Mouse (Mus musculus) intestine, postnatal 0 days (tissue): ENCODE measurements around the gene Rps19. TPM values are rescaled to one million over a fixed set of nuclear protein-coding genes. Genes with fewer than 3 reads are reported as not detected.

Experiments used
- ATAC-seq: fragments of 200-750 bp; cut with Nextera tagmentation; 2 replicates; pipeline ENCODE4 v1.8.0; 2017; ENCODE audit warnings: mild to moderate bottlenecking, moderate TSS enrichment, moderate library complexity
- H3K27ac ChIP-seq: fragments of 300-500 bp; sonication (generic); 2 replicates; pipeline ENCODE4 v1.5.1; 2014; ENCODE audit warnings: mild to moderate bottlenecking, low read depth, low read length, moderate library complexity
- H3K27me3 ChIP-seq: fragments of 300-500 bp; sonication (generic); replicated peaks from 2 replicates; pipeline ENCODE4 v1.6.1; 2014; ENCODE audit warnings: low read length, mixed read lengths; ENCODE audit not compliant: control insufficient read depth, insufficient read depth
- H3K36me3 ChIP-seq: fragments of 300-500 bp; sonication (generic); 2 replicates; pipeline ENCODE4 v1.6.1; 2014; ENCODE audit warnings: mild to moderate bottlenecking, moderate library complexity; ENCODE audit not compliant: control insufficient read depth, insufficient read depth
- H3K4me1 ChIP-seq: fragments of 300-500 bp; sonication (generic); replicated peaks from 2 replicates; pipeline ENCODE4 v1.6.1; 2014; ENCODE audit warnings: antibody characterized with exemption, low read length, mixed read lengths; ENCODE audit not compliant: control insufficient read depth, insufficient read depth
- H3K4me2 ChIP-seq: fragments of 300-500 bp; sonication (generic); replicated peaks from 2 replicates; pipeline ENCODE4 v1.6.1; 2014; ENCODE audit warnings: low read depth, mild to moderate bottlenecking, moderate library complexity
- H3K4me3 ChIP-seq: fragments of 300-500 bp; sonication (generic); 2 replicates; pipeline ENCODE4 v1.5.1; 2014; ENCODE audit warnings: low read depth, low read length
- H3K9ac ChIP-seq: fragments of 300-500 bp; sonication (generic); 2 replicates; pipeline ENCODE4 v1.6.1; 2014; ENCODE audit warnings: mild to moderate bottlenecking, low read depth, low read length
- H3K9me3 ChIP-seq: fragments of 300-500 bp; sonication (generic); 2 replicates; pipeline ENCODE4 v1.6.1; 2016; ENCODE audit warnings: mixed run types; ENCODE audit not compliant: control insufficient read depth
- CTCF ChIP-seq: sonication (generic); IDR thresholded peaks from 2 replicates; pipeline ENCODE4 v1.5.1; 2016; ENCODE audit warnings: low read depth, mild to moderate bottlenecking, control low read depth, antibody characterized with exemption, moderate library complexity
- WGBS: fragments of 180-500 bp; shearing (Covaris S2); extraction: QIAGEN DNeasy Blood & Tissue Kit; methylation state at CpG from one replicate; pipeline ENCODE4 v1.1.7; 2014; 5-methylcytosine and 5-hydroxymethylcytosine counted together
- polyA plus RNA-seq: library from polyadenylated mRNA; unstranded; fragments of >200 nt; fragmentation: Nextera tagmentation; extraction: Ambion mirVana; gene quantifications from 2 replicates; pipeline ENCODE4 v1.2.1, GENCODE M21; 2015

Gene Rps19
- polyA plus RNA-seq, 1 experiment from 2014 or later: 1,200 TPM

DNA sequence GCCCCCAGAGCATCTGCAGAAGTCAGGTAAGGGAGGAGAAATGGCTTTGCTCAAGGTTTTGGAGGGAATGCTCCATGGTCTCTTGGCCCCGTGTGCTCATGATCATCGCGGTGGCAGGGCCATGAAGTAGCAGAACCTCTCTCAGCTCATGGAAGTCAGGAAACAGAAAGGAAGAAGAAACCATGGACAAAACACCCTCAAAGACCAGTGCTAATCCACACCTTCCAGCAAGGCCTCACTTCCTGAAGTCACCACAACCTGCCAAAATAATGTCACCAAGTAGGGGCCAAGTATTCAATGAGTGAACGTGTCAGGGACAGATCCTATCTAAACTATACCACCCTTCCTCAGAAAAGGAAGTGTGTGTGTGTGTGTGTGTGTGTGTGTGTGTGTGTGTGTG lies 21.3 kb upstream of the Rps19 start:
- Histone ChIP-seq H3K4me3 (no peak overlapping the region), H3K9me3 (no peaks in the 10 kb centered on the region), H3K36me3 (no peaks in the 10 kb centered on the region), H3K27me3 (no peaks in the 10 kb centered on the region), H3K4me2 (no peak overlapping the region), H3K9ac (no peak overlapping the region), H3K27ac (no peak overlapping the region), H3K4me1 (no peaks in the 10 kb centered on the region)
- WGBS: 80% methylated on average over 4 of the region's 4 CpGs
- no peak for TF ChIP-seq CTCF
- ATAC-seq: no peak

DNA sequence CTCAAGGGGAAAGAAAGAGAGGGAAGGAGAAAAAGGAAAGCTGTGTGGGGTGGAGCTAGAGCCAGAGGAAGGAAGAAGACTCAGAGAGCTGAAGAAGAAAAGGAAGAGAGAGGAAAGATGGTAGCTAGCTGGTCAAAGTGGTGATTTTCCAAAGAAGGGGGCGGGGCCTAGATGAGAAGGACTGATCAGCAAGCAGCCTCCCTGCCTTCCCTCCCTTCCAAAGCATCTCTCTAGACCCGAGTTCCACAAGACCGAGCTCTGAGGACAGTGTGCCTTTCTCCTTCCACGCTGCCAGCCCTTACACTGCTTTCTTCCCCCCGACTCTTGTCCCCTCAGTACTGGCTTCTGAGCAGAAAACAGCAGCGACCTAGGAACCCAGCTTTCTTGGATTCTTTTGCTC lies 20.0 kb upstream of the Rps19 start:
- no peak overlapping the region for H3K9ac ChIP-seq
- H3K27me3 ChIP-seq: no peaks in the 10 kb centered on the region
- H3K27ac ChIP-seq: no peak overlapping the region
- H3K4me3 ChIP-seq: no peak overlapping the region
- no peak overlapping the region for H3K4me2 ChIP-seq
- no peaks in the 10 kb centered on the region for H3K9me3 ChIP-seq
- ATAC-seq: no peak
- 28% methylated on average over 6 of the region's 6 CpGs for WGBS
- TF ChIP-seq CTCF: no peak
- H3K36me3 ChIP-seq: no peaks in the 10 kb centered on the region
- H3K4me1 ChIP-seq: no peaks in the 10 kb centered on the region

DNA sequence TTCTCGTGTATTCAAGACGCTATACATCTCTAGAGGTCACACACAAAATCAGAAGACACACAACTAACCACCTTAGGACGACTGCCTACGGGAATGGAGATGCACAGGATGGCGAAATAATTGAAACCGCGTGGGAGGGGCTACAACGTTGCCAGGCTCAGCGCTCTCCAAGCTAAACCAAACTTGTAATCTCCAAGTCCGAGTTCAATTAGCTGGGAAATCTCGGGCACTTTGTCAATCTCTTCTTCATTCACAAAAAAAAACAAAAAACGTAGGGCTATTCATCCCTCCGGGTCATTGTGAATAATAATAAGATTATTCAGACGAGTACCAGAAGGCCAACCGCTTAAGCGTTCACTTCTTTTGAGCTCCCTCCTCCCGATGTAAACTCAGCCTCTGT lies 15.1 kb upstream of the Rps19 start:
- H3K27ac ChIP-seq: no peak overlapping the region
- no peak overlapping the region for H3K4me3 ChIP-seq
- H3K9ac ChIP-seq: no peak overlapping the region
- 0 out of 2 replicates have a peak, but pooled peaks cover 4% of the 10 kb centered on the region for H3K27me3 ChIP-seq
- ATAC-seq: no peak
- no peaks in the 10 kb centered on the region for H3K36me3 ChIP-seq
- no peak for TF ChIP-seq CTCF
- no peak overlapping the region for H3K4me2 ChIP-seq
- 62% methylated on average over 17 of the region's 17 CpGs for WGBS
- no peaks in the 10 kb centered on the region for H3K4me1 ChIP-seq
- no peaks in the 10 kb centered on the region for H3K9me3 ChIP-seq

DNA sequence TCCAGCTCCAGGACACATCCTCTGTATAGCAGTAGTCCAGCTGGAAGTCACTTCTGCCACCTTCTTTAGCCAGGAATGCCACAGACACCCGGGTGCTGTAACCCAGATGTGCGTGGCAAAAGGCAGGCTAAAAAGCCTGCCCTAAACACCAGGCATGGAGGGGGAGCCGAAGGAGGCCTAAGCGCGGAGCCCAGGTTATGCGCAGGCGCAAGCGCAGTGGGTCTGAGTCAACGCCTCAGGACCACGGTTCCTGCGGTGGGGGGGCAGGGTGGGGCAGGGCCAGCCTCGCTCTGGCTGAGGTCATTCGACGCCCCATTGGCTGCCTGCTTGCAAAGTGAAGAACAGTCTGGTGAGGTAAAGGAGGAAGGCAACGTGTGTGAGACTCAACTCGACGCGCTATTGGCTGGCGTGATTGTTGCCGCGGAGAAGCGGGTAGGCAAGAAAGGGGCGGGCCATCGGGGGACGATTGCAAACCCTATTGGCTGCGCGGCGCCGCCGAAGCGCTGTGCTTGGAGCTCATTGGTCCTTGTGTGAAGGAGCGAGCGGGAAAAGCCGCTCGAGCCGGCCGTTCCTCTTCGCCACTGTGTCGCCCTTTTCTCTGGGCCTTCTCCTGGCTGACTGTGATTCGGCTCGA lies 14.5 kb upstream of the Rps19 start, which contains the start of the genes Lypd4 and Dmrtc2:
Gene Lypd4, minus strand, starts transcription at position 410 of the 634 bp plus-strand sequence.
Gene Dmrtc2, plus strand, starts transcription at position 526 of the 634 bp plus-strand sequence.
- Histone ChIP-seq H3K27me3 (0 out of 2 replicates have a peak, but pooled peaks cover 4% of the 10 kb centered on the region), H3K36me3 (no peaks in the 10 kb centered on the region), H3K9ac (no peak within 1 kb of the TSS), H3K27ac (no peak within 1 kb of the TSS), H3K9me3 (no peaks in the 10 kb centered on the region), H3K4me3 (no peak within 1 kb of the TSS), H3K4me2 (no peak within 1 kb of the TSS), H3K4me1 (no peaks in the 10 kb centered on the region)
- no peak for ATAC-seq
- TF ChIP-seq CTCF: no peak
- WGBS: 57% methylated on average over 41 of the region's 41 CpGs

DNA sequence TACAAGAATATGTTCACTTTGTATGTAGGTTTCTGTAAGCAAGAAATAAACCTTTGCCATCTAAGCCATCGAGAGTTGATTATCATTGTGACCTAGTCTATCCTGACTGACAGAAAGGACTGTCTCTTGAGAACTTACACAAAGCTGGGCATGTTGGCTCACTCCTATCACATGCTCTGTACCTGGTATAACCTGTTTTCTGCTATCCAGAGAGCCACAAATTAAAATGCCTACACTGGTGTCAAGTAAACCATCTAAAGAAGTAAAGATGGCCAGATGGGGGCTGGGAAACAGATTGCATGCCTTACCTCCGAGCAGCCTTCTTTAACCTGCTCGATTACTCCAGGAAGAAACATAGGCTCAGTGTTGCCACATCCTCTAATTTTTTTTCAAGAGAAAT lies 6.6 kb upstream of the Rps19 start:
- no peak for ATAC-seq
- H3K4me3 ChIP-seq: no peak overlapping the region
- no peaks in the 10 kb centered on the region for H3K4me1 ChIP-seq
- no peak overlapping the region for H3K9ac ChIP-seq
- no peak overlapping the region for H3K27ac ChIP-seq
- no peak overlapping the region for H3K4me2 ChIP-seq
- H3K27me3 ChIP-seq: no peaks in the 10 kb centered on the region
- no peaks in the 10 kb centered on the region for H3K9me3 ChIP-seq
- no peaks in the 10 kb centered on the region for H3K36me3 ChIP-seq
- TF ChIP-seq CTCF: no peak
- 66% methylated on average over 3 of the region's 3 CpGs for WGBS

DNA sequence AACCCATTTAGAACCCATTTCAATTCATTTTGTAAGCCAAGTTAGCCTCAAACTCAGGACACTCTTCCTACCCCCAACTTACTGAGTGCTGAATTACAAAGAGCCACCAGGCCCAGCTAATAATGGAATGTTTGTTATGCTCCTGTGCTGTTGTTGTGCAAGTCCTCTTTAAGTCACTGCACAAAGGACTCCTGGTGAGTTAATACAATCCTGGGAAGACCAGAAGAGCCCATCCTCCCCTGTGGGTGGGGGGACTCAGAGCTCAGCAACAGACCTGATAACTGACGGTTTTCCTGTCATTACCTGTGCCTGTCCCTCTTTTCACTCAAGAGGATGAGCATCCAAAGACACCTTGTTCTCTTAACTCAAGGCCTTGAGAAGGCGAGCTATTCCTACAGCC lies 4.6 kb upstream of the Rps19 start:
- Histone ChIP-seq H3K27ac (no peak overlapping the region), H3K9ac (no peak overlapping the region), H3K36me3 (no peaks in the 10 kb centered on the region), H3K4me2 (no peak overlapping the region), H3K9me3 (no peaks in the 10 kb centered on the region), H3K27me3 (no peaks in the 10 kb centered on the region), H3K4me3 (no peak overlapping the region), H3K4me1 (no peaks in the 10 kb centered on the region)
- no peak for TF ChIP-seq CTCF
- WGBS: 43% methylated on average over 2 of the region's 2 CpGs
- ATAC-seq: no peak
